Mouse (Mus musculus) midbrain, embryonic 10.5 days (tissue): ENCODE measurements around the gene Rapgef4. TPM values are rescaled to one million over a fixed set of nuclear protein-coding genes. Genes with fewer than 3 reads are reported as not detected.

ENCODE experiments used
- DNase-seq: peaks from one replicate; pipeline ENCODE4 v3.0.0-alpha.2; 2017; ENCODE audit warnings: low spot score
- H3K27ac ChIP-seq: fragments of 300-500 bp; sonication (generic); replicated peaks from 2 replicates; pipeline ENCODE4 v1.5.1; 2016; ENCODE audit warnings: mild to moderate bottlenecking
- H3K27me3 ChIP-seq: fragments of 300-500 bp; sonication (generic); 2 replicates; pipeline ENCODE4 v1.6.1; 2016; ENCODE audit warnings: low read depth, mild to moderate bottlenecking; ENCODE audit not compliant: poor library complexity, severe bottlenecking
- H3K36me3 ChIP-seq: fragments of 300-500 bp; sonication (generic); 2 replicates; pipeline ENCODE4 v1.6.1; 2016; ENCODE audit warnings: mild to moderate bottlenecking, moderate library complexity
- H3K4me1 ChIP-seq: fragments of 300-500 bp; sonication (generic); 2 replicates; pipeline ENCODE4 v1.6.1; 2016
- H3K4me3 ChIP-seq: fragments of 300-500 bp; sonication (generic); 2 replicates; pipeline ENCODE4 v1.5.1; 2016; ENCODE audit warnings: mild to moderate bottlenecking, moderate library complexity
- H3K9me3 ChIP-seq: fragments of 300-500 bp; sonication (generic); replicated peaks from 2 replicates; pipeline ENCODE4 v1.6.1; 2016; ENCODE audit warnings: mild to moderate bottlenecking
- WGBS: fragments of 180-500 bp; shearing (Covaris S2); methylation state at CpG from one replicate; pipeline ENCODE4 v1.1.7; 2016; 5-methylcytosine and 5-hydroxymethylcytosine counted together
- polyA plus RNA-seq: library from polyadenylated mRNA; unstranded; fragments of >200 nt; fragmentation: Nextera tagmentation; extraction: Ambion mirVana; gene quantifications from 2 replicates; pipeline ENCODE4 v1.2.1, GENCODE M21; 2016

Rapgef4 gene
- polyA plus RNA-seq, 1 experiment from 2014 or later, result 2.9 TPM

DNA sequence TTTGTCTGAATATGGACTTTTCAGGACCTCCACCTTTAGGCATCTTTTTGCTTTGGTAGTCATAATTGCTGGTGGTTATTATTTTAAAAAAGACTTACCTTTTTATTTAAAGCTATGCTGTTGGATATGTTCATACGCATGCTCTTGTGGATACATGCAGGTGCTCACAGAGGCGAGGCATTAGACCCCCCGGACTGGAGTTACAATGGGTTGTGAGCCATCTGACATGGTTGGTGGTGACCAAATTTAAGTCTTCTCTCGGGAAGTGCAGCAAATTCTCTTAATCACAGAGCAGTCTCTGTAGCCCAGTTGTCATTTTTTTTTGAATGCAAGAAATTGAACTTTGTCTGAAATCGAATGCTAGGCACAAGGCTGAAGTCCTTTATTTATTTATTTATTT, 40.4 kb downstream of the Rapgef4 start:
- 93% methylated on average over 5 of the region's 5 CpGs for WGBS
- no peak for DNase-seq

DNA sequence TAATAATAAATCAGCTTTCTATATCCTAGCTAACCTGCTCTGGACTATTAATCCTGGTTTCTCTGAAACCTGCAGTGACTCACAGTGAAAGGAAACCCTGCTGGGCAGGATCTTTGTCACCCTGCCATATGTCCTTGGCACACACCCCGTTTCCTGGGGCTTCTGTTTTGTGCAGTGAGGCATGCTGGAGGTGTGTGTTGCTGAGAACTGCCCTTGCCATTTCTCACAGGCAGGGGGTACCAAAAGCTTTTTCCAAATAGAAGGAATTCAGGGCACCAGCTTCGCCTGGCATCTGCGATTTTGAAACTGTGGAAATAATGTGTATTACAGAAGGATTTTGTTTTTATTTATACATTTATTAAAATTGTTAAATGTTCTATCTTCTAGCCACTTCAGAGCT, 40.8 kb downstream of the Rapgef4 start:
- 73% methylated on average over 3 of the region's 3 CpGs for WGBS
- H3K9me3 ChIP-seq, result no peaks in the 10 kb centered on the region
- no peaks in the 10 kb centered on the region for H3K36me3 ChIP-seq
- H3K27ac ChIP-seq, result no peak overlapping the region
- DNase-seq, result no peak
- H3K27me3 ChIP-seq, result no peaks in the 10 kb centered on the region
- H3K4me3 ChIP-seq, result no peak overlapping the region
- H3K4me1 ChIP-seq, result no peaks in the 10 kb centered on the region

More for the DNA sequence above, 40.4 kb downstream of the Rapgef4 start:
- Histone ChIP-seq H3K9me3 (no peaks in the 10 kb centered on the region), H3K36me3 (no peaks in the 10 kb centered on the region), H3K27ac (no peak overlapping the region), H3K4me1 (no peaks in the 10 kb centered on the region), H3K4me3 (no peak overlapping the region), H3K27me3 (no peaks in the 10 kb centered on the region)

DNA sequence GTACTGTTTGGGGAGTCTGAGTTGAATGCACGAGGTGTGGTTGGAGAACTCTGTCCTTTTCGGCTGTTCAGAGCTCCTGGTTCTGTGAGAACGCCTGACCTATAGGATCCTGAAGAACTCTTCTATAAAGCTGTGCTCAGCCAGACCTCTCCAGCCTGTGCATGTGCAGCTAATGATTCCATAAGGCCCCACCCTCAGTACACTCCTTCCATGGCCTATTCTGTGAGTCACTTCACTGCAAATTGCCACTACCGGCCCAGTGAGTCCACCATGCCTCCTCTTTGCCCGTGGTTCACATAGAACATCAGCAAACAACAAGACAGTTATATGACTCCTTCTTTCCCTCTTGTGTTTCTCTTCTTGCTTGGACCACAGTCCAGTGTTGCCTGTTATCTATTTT, 42.8 kb downstream of the Rapgef4 start:
- no peak overlapping the region for H3K4me3 ChIP-seq
- no peaks in the 10 kb centered on the region for H3K9me3 ChIP-seq
- no peaks in the 10 kb centered on the region for H3K27me3 ChIP-seq
- no peak overlapping the region for H3K27ac ChIP-seq
- H3K36me3 ChIP-seq, result no peaks in the 10 kb centered on the region
- WGBS, result 90% methylated on average over 5 of the region's 5 CpGs
- no peak for DNase-seq
- no peaks in the 10 kb centered on the region for H3K4me1 ChIP-seq

DNA sequence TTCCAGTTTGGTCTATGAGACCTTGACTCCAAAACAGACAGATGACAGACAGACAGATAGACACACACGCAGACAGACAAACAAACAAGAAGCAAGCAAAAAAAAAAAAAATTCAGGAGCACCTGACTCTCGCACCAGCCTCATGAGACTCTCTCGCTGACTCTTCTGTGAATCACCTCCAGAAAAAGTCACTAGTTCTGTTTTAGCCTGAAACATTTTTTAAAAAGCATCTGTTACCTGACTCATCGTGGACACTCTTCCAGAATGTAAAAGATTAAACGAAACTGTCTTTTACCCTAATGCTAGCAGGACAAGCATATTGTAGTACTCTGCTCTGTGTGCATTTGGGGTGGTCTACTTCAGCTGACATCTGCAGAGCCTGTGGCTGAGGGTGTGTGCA, 44.6 kb downstream of the Rapgef4 start:
- Histone ChIP-seq H3K4me1 (no peaks in the 10 kb centered on the region), H3K27me3 (no peaks in the 10 kb centered on the region), H3K4me3 (no peak overlapping the region), H3K36me3 (no peaks in the 10 kb centered on the region), H3K9me3 (no peaks in the 10 kb centered on the region), H3K27ac (no peak overlapping the region)
- no peak for DNase-seq
- 93% methylated on average over 5 of the region's 5 CpGs for WGBS

DNA sequence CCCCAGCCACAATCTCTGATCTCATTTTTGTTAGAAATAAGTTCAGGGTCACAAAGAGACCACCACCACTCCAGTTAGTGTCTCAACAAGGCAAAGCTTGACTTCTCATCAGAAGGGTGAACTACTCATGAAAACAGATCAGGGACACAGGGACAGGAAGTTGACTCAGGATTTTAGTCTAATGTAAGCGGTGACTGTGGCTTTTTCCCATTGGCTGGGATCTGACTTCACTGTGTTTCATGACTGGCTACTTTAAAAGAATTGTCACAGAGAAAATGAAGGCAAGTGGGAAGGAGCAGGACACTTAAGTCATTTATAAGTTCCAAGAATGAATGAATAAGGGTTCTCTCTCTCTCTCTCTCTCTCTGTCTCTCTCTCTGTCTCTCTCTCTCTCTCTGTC, 45.5 kb downstream of the Rapgef4 start:
- Histone ChIP-seq H3K27me3 (no peaks in the 10 kb centered on the region), H3K4me3 (no peak overlapping the region), H3K4me1 (no peaks in the 10 kb centered on the region), H3K36me3 (no peaks in the 10 kb centered on the region), H3K9me3 (no peaks in the 10 kb centered on the region), H3K27ac (no peak overlapping the region)
- 94% methylated on average over 1 of the region's 1 CpGs for WGBS
- no peak for DNase-seq

DNA sequence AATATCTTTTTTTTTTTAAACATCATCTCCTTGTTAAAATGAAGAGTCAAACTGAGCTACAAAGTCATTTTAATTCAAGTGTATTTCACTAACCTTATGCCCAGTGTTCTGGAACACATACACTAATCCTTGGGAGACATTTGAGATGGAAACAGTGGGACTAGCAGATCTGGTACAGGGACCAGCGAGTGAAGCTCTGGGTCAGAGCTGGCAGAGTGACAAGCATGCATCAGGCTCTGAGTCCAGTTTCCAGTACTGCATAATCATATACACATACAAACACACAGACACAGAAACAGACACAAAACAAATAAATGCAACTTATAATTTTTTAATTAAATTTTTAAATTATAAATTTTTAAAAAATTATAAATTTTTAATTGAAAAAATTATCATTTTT, 48.0 kb downstream of the Rapgef4 start:
- 88% methylated on average over 1 of the region's 1 CpGs for WGBS
- Histone ChIP-seq H3K9me3 (no peaks in the 10 kb centered on the region), H3K4me1 (no peaks in the 10 kb centered on the region), H3K27ac (no peak overlapping the region), H3K27me3 (no peaks in the 10 kb centered on the region), H3K4me3 (no peak overlapping the region), H3K36me3 (no peaks in the 10 kb centered on the region)
- no peak for DNase-seq

DNA sequence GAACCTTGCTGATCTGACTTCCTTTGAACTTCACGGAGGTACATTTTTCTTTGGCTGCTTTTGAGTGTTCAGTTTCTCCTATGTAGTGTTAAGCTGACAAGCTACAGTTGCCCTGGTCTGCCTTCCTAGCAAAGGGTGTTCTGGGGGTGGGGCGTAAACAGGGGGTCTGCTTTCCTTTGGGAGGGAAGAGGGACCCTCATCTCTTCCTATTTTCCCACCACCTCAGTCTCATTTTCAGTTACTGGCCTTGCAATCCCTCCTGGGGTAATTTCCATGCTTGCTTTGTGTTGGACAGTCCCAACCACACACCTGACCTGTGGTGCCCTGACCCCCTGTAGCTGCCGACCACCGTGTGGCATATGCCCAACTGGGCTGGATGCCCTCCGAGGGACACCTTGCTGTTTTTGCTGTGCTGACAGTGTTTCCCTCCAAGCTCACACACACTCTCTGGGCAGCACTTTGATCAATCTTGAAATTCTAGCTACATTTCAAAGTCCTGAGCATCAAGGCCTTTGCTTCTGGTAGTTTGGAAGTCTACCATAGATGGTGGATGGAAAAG, 48.6 kb downstream of the Rapgef4 start:
- Histone ChIP-seq H3K4me1 (no peaks in the 10 kb centered on the region), H3K9me3 (no peaks in the 10 kb centered on the region), H3K36me3 (no peaks in the 10 kb centered on the region), H3K27me3 (no peaks in the 10 kb centered on the region), H3K27ac (no peak overlapping the region), H3K4me3 (no peak overlapping the region)
- WGBS, result 84% methylated on average over 5 of the region's 5 CpGs
- DNase-seq, result no peak

DNA sequence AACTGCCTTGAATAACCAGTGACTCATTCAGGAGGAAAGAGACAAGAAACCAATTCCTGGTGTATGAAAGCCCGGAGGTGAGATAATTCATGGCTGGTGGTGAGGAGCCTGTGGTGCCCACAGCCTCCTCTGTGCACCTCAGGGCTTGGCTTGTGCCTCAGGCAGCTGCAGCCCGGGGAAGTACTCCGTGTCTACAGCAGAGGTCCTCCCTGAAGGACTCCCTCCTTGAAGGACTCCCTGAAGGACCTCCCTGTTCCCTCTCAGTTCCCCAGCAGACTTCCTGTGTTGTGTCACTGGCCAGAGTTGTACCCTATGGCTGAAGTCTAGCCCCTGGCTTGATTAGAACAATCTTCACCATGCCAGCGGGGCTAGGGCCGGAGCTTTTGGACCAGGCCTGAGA, 50.7 kb downstream of the Rapgef4 start:
- WGBS, result 83% methylated on average over 5 of the region's 5 CpGs
- Histone ChIP-seq H3K27me3 (no peaks in the 10 kb centered on the region), H3K4me1 (no peaks in the 10 kb centered on the region), H3K9me3 (no peaks in the 10 kb centered on the region), H3K27ac (no peak overlapping the region), H3K36me3 (no peaks in the 10 kb centered on the region), H3K4me3 (no peak overlapping the region)
- DNase-seq, result no peak

DNA sequence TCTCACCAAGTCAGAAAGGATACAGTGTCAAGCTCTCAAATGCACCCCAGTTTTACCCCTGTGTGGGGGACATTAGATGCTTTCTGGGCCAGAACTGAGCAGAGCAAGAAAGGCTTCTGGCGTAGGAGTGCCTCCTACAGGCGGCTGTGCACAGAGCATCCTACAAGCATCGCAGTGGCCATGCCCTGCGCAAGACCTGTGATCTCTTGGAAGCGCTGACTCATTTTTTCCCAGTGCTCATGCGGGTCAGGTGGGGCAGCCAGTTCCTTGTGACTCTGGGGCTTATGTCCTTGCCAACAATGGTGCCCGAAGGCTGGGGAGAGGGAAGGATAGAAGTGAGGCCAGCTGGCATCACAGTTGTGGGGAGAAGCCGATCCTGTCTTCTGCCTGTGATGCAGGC, 54.6 kb downstream of the Rapgef4 start:
- 53% methylated on average over 8 of the region's 8 CpGs for WGBS
- Histone ChIP-seq H3K4me3 (no peak overlapping the region), H3K27ac (no peak overlapping the region), H3K9me3 (no peaks in the 10 kb centered on the region), H3K4me1 (peaks cover 10% of the 10 kb centered on the region), H3K36me3 (no peaks in the 10 kb centered on the region), H3K27me3 (no peaks in the 10 kb centered on the region)
- DNase-seq, result no peak

DNA sequence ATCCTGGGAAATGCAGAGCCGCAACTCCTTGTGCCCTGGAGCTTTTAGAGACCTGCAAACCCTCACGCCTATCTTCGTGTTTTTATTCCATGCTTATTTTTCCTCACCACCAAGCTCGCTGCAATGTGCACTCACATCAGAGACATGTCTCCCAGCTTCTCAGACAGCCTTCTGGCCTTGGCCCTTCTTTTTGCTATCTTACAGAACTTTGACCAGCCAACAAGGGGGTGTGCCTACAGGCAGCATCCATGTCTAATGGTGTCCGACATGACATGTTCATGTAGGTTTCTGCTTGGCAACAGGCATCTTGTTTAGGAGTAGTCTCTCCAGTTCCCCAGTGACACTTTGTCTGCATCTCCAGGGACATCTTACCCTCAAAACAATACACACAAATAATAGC, 56.3 kb downstream of the Rapgef4 start:
- Histone ChIP-seq H3K4me1 (peaks cover 10% of the 10 kb centered on the region), H3K4me3 (no peak overlapping the region), H3K36me3 (no peaks in the 10 kb centered on the region), H3K9me3 (no peaks in the 10 kb centered on the region), H3K27me3 (no peaks in the 10 kb centered on the region), H3K27ac (no peak overlapping the region)
- 91% methylated on average over 5 of the region's 5 CpGs for WGBS
- DNase-seq, result no peak

DNA sequence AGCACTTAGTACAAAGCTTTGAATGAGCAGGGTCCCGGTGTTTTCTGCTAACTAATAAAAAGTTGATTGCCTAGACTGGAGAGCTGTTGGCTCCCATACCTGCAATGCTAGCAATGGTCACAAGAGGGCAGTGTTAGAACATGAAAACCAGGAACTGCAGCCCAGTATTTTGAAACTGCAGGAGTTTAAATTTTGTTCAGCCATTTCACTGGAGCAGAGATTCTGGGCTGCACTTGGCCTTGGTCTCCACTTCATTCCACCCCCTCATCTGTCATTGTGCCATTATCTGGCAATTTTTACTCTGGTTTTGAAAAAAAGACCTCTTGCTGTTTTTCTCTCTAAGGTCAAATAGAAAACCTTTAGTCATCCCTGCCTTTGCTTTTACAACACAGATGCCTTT, 57.2 kb downstream of the Rapgef4 start:
- H3K36me3 ChIP-seq, result no peaks in the 10 kb centered on the region
- no peaks in the 10 kb centered on the region for H3K27me3 ChIP-seq
- no peaks in the 10 kb centered on the region for H3K9me3 ChIP-seq
- peaks cover 10% of the 10 kb centered on the region for H3K4me1 ChIP-seq
- no peak overlapping the region for H3K4me3 ChIP-seq
- no peak overlapping the region for H3K27ac ChIP-seq
- 36% methylated on average over 1 of the region's 1 CpGs for WGBS
- peak; percentile 77 for DNase-seq

DNA sequence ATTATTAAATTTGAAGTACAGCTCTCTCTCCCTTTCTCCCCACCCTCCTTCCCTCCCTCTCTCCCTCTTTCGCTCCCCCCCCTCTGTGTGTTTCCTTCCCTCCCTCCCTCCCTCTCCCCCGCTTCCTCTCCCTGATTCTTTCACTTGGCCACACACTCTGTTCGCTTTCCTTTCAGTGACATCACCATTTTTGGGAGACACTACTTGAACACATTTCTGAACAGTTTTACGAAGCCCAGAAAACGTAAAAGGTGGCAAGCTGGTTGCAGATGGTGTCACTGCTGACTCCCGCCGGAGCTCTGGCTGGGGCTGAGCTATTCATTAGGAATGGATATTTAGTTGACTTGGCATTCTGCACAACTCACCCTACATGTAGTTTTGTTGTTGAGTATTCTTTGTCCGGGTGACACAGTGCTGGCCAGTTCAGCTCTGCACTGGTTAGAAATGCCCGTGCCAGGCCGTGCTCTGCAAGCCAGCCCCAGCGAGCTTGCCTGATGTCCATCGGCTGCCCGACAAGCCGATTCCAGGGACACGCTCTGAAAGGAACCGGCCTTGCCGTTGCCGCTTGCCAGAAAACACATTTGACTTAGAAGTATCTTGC, 57.7 kb downstream of the Rapgef4 start:
- H3K4me1 ChIP-seq, result peaks cover 10% of the 10 kb centered on the region
- H3K9me3 ChIP-seq, result no peaks in the 10 kb centered on the region
- no peaks in the 10 kb centered on the region for H3K36me3 ChIP-seq
- no peak overlapping the region for H3K27ac ChIP-seq
- no peak for DNase-seq
- WGBS, result 84% methylated on average over 18 of the region's 18 CpGs
- H3K27me3 ChIP-seq, result no peaks in the 10 kb centered on the region
- no peak overlapping the region for H3K4me3 ChIP-seq

DNA sequence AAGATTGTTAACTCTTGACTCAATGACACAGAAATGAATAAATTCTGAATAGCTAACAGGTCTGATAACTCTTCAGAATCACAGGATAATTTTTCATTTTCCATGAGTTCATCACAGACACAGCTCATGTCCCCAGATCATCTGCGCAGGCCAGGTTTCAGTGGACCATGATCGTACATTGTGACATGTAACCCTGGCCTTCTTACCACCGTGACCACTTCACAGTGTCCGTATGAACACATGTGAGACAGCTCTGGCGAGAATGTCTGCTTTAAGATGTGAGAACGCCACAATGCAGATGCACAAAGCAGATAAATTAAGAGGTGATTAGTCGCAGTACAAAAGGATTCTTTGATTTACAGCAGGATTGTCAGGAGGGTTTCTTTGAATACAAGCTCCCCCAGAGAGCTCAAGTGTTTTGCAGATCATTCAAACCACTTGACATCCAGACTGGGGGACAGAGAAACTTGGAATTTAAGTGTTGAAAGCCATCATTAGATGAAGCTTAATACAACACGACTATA, 58.5 kb downstream of the Rapgef4 start:
- H3K27me3 ChIP-seq, result no peaks in the 10 kb centered on the region
- no peak overlapping the region for H3K4me3 ChIP-seq
- no peaks in the 10 kb centered on the region for H3K9me3 ChIP-seq
- DNase-seq, result no peak
- 52% methylated on average over 8 of the region's 8 CpGs for WGBS
- no peaks in the 10 kb centered on the region for H3K36me3 ChIP-seq
- peaks cover 10% of the 10 kb centered on the region for H3K4me1 ChIP-seq
- H3K27ac ChIP-seq, result no peak overlapping the region
